Mouse (Mus musculus): ENCODE results near the gene Atp8a2. TPM values are rescaled to one million over a fixed set of nuclear protein-coding genes. Genes with fewer than 3 reads are reported as not detected.
"Not testable (repeated sequence)": the region's sequence is repeated elsewhere in the genome, so short reads cannot be mapped to it uniquely, and the experiment has no call there.

The Atp8a2 gene
- polyA plus RNA-seq, 1 experiment from 2014 or later, result 9.0 TPM

- no peak overlapping the region for H3K27ac ChIP-seq (replicated peaks in 1 of 2; ENCODE audit: control insufficient read depth in 1 of 2, insufficient read depth in 1 of 2, low read depth in 2 of 2, low read length in 2 of 2)
- H3K4me2 ChIP-seq (ENCODE audit: low read length), result no peak overlapping the region
- H3K9ac ChIP-seq (ENCODE audit: low read length), result no peak overlapping the region
- 68% methylated on average over 3 of the region's 3 CpGs for WGBS
- 0 out of 2 replicates have a peak, but pooled peaks cover 8% of the 10 kb centered on the region for H3K9me3 ChIP-seq (ENCODE audit: control insufficient read depth, low read length)
- no peak for ATAC-seq (ENCODE audit: insufficient number of reproducible peaks, insufficient read depth, low FRiP score, low read depth)
- H3K4me3 ChIP-seq (ENCODE audit: control insufficient read depth in 1 of 2, insufficient read depth in 1 of 2, low read depth in 1 of 2, low read length in 2 of 2), result no peak overlapping the region
- H3K27me3 ChIP-seq (ENCODE audit: control insufficient read depth, insufficient read depth, low read length), result no peaks in the 10 kb centered on the region
- H3K4me1 ChIP-seq (ENCODE audit: control insufficient read depth in 2 of 2, insufficient read depth in 2 of 2, low read length in 2 of 2), result peaks cover 3 to 10% of the 10 kb centered on the region in 2 experiments; a peak in 3 of 4 replicates
- no peaks in the 10 kb centered on the region for H3K36me3 ChIP-seq (ENCODE audit: control insufficient read depth, insufficient read depth, low read length)
Measured at GRCm38 (mm10) chr14:59820115-59820419, 376.9 kb downstream of the Atp8a2 start.

- Histone ChIP-seq H3K9ac (ENCODE audit: low read length) (no peak overlapping the region), H3K4me1 (ENCODE audit: control insufficient read depth in 2 of 2, insufficient read depth in 2 of 2, low read length in 2 of 2) (peaks cover 3 to 5% of the 10 kb centered on the region in 2 experiments; a peak in 3 of 4 replicates), H3K27me3 (ENCODE audit: control insufficient read depth, insufficient read depth, low read length) (no peaks in the 10 kb centered on the region), H3K9me3 (ENCODE audit: control insufficient read depth, low read length) (0 out of 2 replicates have a peak, but pooled peaks cover 8% of the 10 kb centered on the region), H3K4me3 (ENCODE audit: control insufficient read depth in 1 of 2, insufficient read depth in 1 of 2, low read depth in 1 of 2, low read length in 2 of 2) (no peak overlapping the region), H3K4me2 (ENCODE audit: low read length) (no peak overlapping the region), H3K36me3 (ENCODE audit: control insufficient read depth, insufficient read depth, low read length) (no peaks in the 10 kb centered on the region), H3K27ac (replicated peaks in 1 of 2; ENCODE audit: control insufficient read depth in 1 of 2, insufficient read depth in 1 of 2, low read depth in 2 of 2, low read length in 2 of 2) (no peak overlapping the region)
- WGBS, result 57% methylated on average over 5 of the region's 5 CpGs
- ATAC-seq (ENCODE audit: insufficient number of reproducible peaks, insufficient read depth, low FRiP score, low read depth), result no peak
Measured at GRCm38 (mm10) chr14:59819215-59820114, 377.5 kb downstream of the Atp8a2 start.

GRCm38 (mm10) chr14:59810316-59810715 is 386.7 kb downstream of the Atp8a2 start:
- H3K9ac ChIP-seq (ENCODE audit: low read length); H3K4me2 ChIP-seq (ENCODE audit: low read length); ATAC-seq (ENCODE audit: insufficient number of reproducible peaks, insufficient read depth, low FRiP score, low read depth); H3K4me1 ChIP-seq (ENCODE audit: control insufficient read depth in 2 of 2, insufficient read depth in 2 of 2, low read length in 2 of 2); H3K9me3 ChIP-seq (ENCODE audit: control insufficient read depth, low read length); H3K27ac ChIP-seq (replicated peaks in 1 of 2; ENCODE audit: control insufficient read depth in 1 of 2, insufficient read depth in 1 of 2, low read depth in 2 of 2, low read length in 2 of 2); H3K36me3 ChIP-seq (ENCODE audit: control insufficient read depth, insufficient read depth, low read length); H3K27me3 ChIP-seq (ENCODE audit: control insufficient read depth, insufficient read depth, low read length); H3K4me3 ChIP-seq (ENCODE audit: control insufficient read depth in 1 of 2, insufficient read depth in 1 of 2, low read depth in 1 of 2, low read length in 2 of 2): not testable (repeated sequence)
- 89% methylated on average over 2 of the region's 2 CpGs for WGBS

- H3K9me3 ChIP-seq (ENCODE audit: control insufficient read depth, low read length), result no peaks in the 10 kb centered on the region
- H3K4me2 ChIP-seq (ENCODE audit: low read length), result no peak overlapping the region
- H3K27me3 ChIP-seq (ENCODE audit: control insufficient read depth, insufficient read depth, low read length), result no peaks in the 10 kb centered on the region
- no peak overlapping the region for H3K27ac ChIP-seq (replicated peaks in 1 of 2; ENCODE audit: control insufficient read depth in 1 of 2, insufficient read depth in 1 of 2, low read depth in 2 of 2, low read length in 2 of 2)
- 91% methylated on average over 4 of the region's 4 CpGs for WGBS
- H3K4me1 ChIP-seq (ENCODE audit: control insufficient read depth in 2 of 2, insufficient read depth in 2 of 2, low read length in 2 of 2), result no peaks in the 10 kb centered on the region
- no peaks in the 10 kb centered on the region for H3K36me3 ChIP-seq (ENCODE audit: control insufficient read depth, insufficient read depth, low read length)
- no peak overlapping the region for H3K4me3 ChIP-seq (ENCODE audit: control insufficient read depth in 1 of 2, insufficient read depth in 1 of 2, low read depth in 1 of 2, low read length in 2 of 2)
- no peak for ATAC-seq (ENCODE audit: insufficient number of reproducible peaks, insufficient read depth, low FRiP score, low read depth)
- H3K9ac ChIP-seq (ENCODE audit: low read length), result no peak overlapping the region
Measured at GRCm38 (mm10) chr14:59809790-59810189, 387.2 kb downstream of the Atp8a2 start.

GRCm38 (mm10) chr14:59807528-59808300 is 389.3 kb downstream of the Atp8a2 start:
- 80% methylated on average over 7 of the region's 7 CpGs for WGBS
- Histone ChIP-seq H3K4me1 (ENCODE audit: control insufficient read depth in 2 of 2, insufficient read depth in 2 of 2, low read length in 2 of 2) (no peaks in the 10 kb centered on the region), H3K9ac (ENCODE audit: low read length) (no peak overlapping the region), H3K27me3 (ENCODE audit: control insufficient read depth, insufficient read depth, low read length) (no peaks in the 10 kb centered on the region), H3K4me3 (ENCODE audit: control insufficient read depth in 1 of 2, insufficient read depth in 1 of 2, low read depth in 1 of 2, low read length in 2 of 2) (no peak overlapping the region), H3K27ac (replicated peaks in 1 of 2; ENCODE audit: control insufficient read depth in 1 of 2, insufficient read depth in 1 of 2, low read depth in 2 of 2, low read length in 2 of 2) (no peak overlapping the region), H3K4me2 (ENCODE audit: low read length) (no peak overlapping the region), H3K36me3 (ENCODE audit: control insufficient read depth, insufficient read depth, low read length) (no peaks in the 10 kb centered on the region), H3K9me3 (ENCODE audit: control insufficient read depth, low read length) (no peaks in the 10 kb centered on the region)
- ATAC-seq (ENCODE audit: insufficient number of reproducible peaks, insufficient read depth, low FRiP score, low read depth), result no peak

GRCm38 (mm10) chr14:59806910-59807309 is 390.1 kb downstream of the Atp8a2 start:
- Histone ChIP-seq H3K36me3 (ENCODE audit: control insufficient read depth, insufficient read depth, low read length) (no peaks in the 10 kb centered on the region), H3K27me3 (ENCODE audit: control insufficient read depth, insufficient read depth, low read length) (no peaks in the 10 kb centered on the region), H3K4me3 (ENCODE audit: control insufficient read depth in 1 of 2, insufficient read depth in 1 of 2, low read depth in 1 of 2, low read length in 2 of 2) (no peak overlapping the region), H3K9ac (ENCODE audit: low read length) (no peak overlapping the region), H3K9me3 (ENCODE audit: control insufficient read depth, low read length) (no peaks in the 10 kb centered on the region), H3K4me1 (ENCODE audit: control insufficient read depth in 2 of 2, insufficient read depth in 2 of 2, low read length in 2 of 2) (no peaks in the 10 kb centered on the region), H3K27ac (replicated peaks in 1 of 2; ENCODE audit: control insufficient read depth in 1 of 2, insufficient read depth in 1 of 2, low read depth in 2 of 2, low read length in 2 of 2) (no peak overlapping the region; a peak in 1 of 4 replicates), H3K4me2 (ENCODE audit: low read length) (no peak overlapping the region)
- no peak for ATAC-seq (ENCODE audit: insufficient number of reproducible peaks, insufficient read depth, low FRiP score, low read depth)
- 56% methylated on average over 4 of the region's 4 CpGs for WGBS

- H3K27ac ChIP-seq (replicated peaks in 1 of 2; ENCODE audit: control insufficient read depth in 1 of 2, insufficient read depth in 1 of 2, low read depth in 2 of 2, low read length in 2 of 2), result no peak overlapping the region
Measured at GRCm38 (mm10) chr14:59806159-59806558, 390.8 kb downstream of the Atp8a2 start.

More at GRCm38 (mm10) chr14:59806159-59806558, 390.8 kb downstream of the Atp8a2 start:
- Histone ChIP-seq H3K36me3 (ENCODE audit: control insufficient read depth, insufficient read depth, low read length) (no peaks in the 10 kb centered on the region), H3K9me3 (ENCODE audit: control insufficient read depth, low read length) (no peaks in the 10 kb centered on the region), H3K27me3 (ENCODE audit: control insufficient read depth, insufficient read depth, low read length) (no peaks in the 10 kb centered on the region), H3K4me3 (ENCODE audit: control insufficient read depth in 1 of 2, insufficient read depth in 1 of 2, low read depth in 1 of 2, low read length in 2 of 2) (no peak overlapping the region), H3K4me2 (ENCODE audit: low read length) (no peak overlapping the region), H3K4me1 (ENCODE audit: control insufficient read depth in 2 of 2, insufficient read depth in 2 of 2, low read length in 2 of 2) (no peaks in the 10 kb centered on the region), H3K9ac (ENCODE audit: low read length) (no peak overlapping the region)
- WGBS, result 55% methylated on average over 4 of the region's 4 CpGs
- no peak for ATAC-seq (ENCODE audit: insufficient number of reproducible peaks, insufficient read depth, low FRiP score, low read depth)

Measured in heart, embryonic 14.5 days (tissue).